Mouse (Mus musculus) erythroid progenitor cell, adult 5-6 weeks (primary cell): ENCODE measurements around the gene Eif2s3y. TPM values are rescaled to one million over a fixed set of nuclear protein-coding genes. Genes with fewer than 3 reads are reported as not detected.
A peak's percentile ranks its signal among the peaks of the same experiment; 100 is the strongest.

ENCODE experiments used
- ATAC-seq: replicated peaks from 2 replicates; pipeline ENCODE4 v1.8.0; 2016; ENCODE audit warnings: moderate number of reproducible peaks, mild to moderate bottlenecking, moderate TSS enrichment, inconsistent platforms; ENCODE audit not compliant: poor library complexity, low FRiP score, severe bottlenecking
- total RNA-seq, 2 experiments: library from RNA; stranded (forward) in 1 of 2; stranded (reverse) in 1 of 2; fragments of 150-400 nt in 1 of 2; fragments of 186-747, 209-891 nt in 1 of 2; gene quantifications; 2 replicates each; pipeline versions ENCODE4 v1.2.3 to v1.2.4; 2015 to 2017; ENCODE audit warnings: low replicate concordance in 2 of 2

The Eif2s3y gene
- total RNA-seq (2015; ENCODE audit: low replicate concordance), result 100 and 147 TPM in 2 replicates
- 103 and 110 TPM in 2 replicates for total RNA-seq (2017; ENCODE audit: low replicate concordance)

DNA sequence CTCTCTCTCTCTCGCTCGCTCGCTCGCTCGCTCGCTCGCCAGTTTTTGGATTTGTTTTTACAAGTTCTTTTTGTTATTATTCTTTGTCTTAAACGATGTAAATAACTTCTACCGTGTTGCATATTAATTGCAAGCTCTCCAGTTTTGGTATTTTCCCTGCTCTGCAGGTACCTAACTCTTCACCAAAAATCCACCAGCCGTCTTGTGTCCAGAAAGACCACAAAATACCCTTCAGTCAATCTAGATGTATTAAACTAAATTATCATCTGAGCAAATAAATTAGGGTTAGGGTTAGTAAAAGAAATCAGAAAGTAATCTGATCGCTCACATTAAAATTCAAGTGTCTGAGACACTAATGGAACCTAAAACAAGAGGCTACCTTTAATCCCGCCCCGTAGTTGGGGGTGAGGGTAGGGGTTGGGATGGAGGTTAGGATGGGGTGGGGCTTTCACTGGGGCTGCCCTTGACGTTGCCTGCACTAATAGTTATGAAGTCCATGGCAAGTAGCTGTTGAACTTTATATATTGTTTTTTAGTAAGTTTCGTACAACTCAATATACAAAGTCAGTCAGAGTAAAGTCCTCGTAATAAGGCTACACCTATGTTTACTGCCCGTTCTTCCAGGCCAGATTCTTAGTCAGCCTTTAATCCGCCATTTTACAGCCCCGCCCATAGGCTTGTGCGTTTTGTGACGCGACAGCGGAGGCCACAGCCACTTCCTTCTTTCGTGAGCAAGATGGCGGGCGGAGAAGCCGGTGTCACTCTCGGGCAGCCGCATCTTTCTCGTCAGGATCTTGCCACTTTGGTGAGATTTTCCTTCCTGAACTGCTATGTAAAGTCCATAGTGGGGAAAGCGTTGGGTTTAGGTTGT is at the start of gene Eif2s3y:
Eif2s3y (plus strand) TSS at position 662 of the 870 bp plus-strand sequence.
- peak; percentile 100 for ATAC-seq

Other genes with a start within 250 kb of the Eif2s3y start
- gene Zfy1, start 213.1 kb upstream of the Eif2s3y start, total RNA-seq (2015; ENCODE audit: low replicate concordance), result not detected in 2 replicates
- gene Zfy1, start 213.1 kb upstream of the Eif2s3y start, total RNA-seq (2017; ENCODE audit: low replicate concordance), result not detected in 2 replicates
- not detected in 2 replicates for gene Uba1y, start 191.9 kb upstream of the Eif2s3y start, total RNA-seq (2015; ENCODE audit: low replicate concordance)
- not detected in 2 replicates for gene Uba1y, start 191.9 kb upstream of the Eif2s3y start, total RNA-seq (2017; ENCODE audit: low replicate concordance)
- 5.0 and 8.4 TPM in 2 replicates for gene Kdm5d, start 112.8 kb upstream of the Eif2s3y start, total RNA-seq (2015; ENCODE audit: low replicate concordance)
- gene Kdm5d, start 112.8 kb upstream of the Eif2s3y start, total RNA-seq (2017; ENCODE audit: low replicate concordance), result 7.0 and 24.1 TPM in 2 replicates
- 36.8 and 38.6 TPM in 2 replicates for gene Uty, start 235.2 kb downstream of the Eif2s3y start, total RNA-seq (2015; ENCODE audit: low replicate concordance)
- gene Uty, start 235.2 kb downstream of the Eif2s3y start, total RNA-seq (2017; ENCODE audit: low replicate concordance), result 27.8 and 43.6 TPM in 2 replicates